8 mouse cellular contexts compared by ENCODE assay signal in genomic region chr9:10324697-10325368, GRCm38 (mm10).
DNase-seq lines count a peak whose midpoint lies in the region; ATAC-seq lines count a peak whose summit lies in the region.

No protein-coding gene starts in this region.

- H3K4me1 ChIP-seq in midbrain, embryonic 14.5 days (ENCODE audit: control insufficient read depth, insufficient read depth, low read length) = no peaks in the 10 kb centered on the region

- no peak overlapping the region for H3K4me2 ChIP-seq in midbrain, embryonic 14.5 days (ENCODE audit: low read length)

- H3K4me3 ChIP-seq in midbrain, embryonic 14.5 days (replicated peaks; ENCODE audit: low read depth, low read length) = no peak overlapping the region

- H3K9me3 ChIP-seq in midbrain, embryonic 14.5 days (ENCODE audit: control insufficient read depth, low read length) = no peaks in the 10 kb centered on the region

- DNase-seq in heart, adult 18-20 months = peak; percentile 1 to 49
- DNase-seq in heart, postnatal 25 days (ENCODE audit: low spot score) = no peak
- DNase-seq in right cerebral cortex, adult 18-20 months = peak; percentile 13
- no peak for DNase-seq in right cerebral cortex, postnatal 36 days (ENCODE audit: low spot score in 2 of 2)
- peak; percentile 2 for DNase-seq in cerebellum, adult 9-10 months
- peak; percentile 12 for DNase-seq in kidney, postnatal 14 days
- peak; percentile 75 for DNase-seq in midbrain, embryonic 14.5 days
- DNase-seq in gastrocnemius, postnatal 36 days = no peak

- no peak overlapping the region for H3K27ac ChIP-seq in midbrain, embryonic 14.5 days (replicated peaks; ENCODE audit: low read depth, low read length)

- H3K27me3 ChIP-seq in midbrain, embryonic 14.5 days (ENCODE audit: control insufficient read depth, insufficient read depth, low read length) = no peaks in the 10 kb centered on the region

- WGBS in midbrain, embryonic 14.5 days = 44% methylated on average over 7 of the region's 7 CpGs

- no peak for ATAC-seq in midbrain, embryonic 14.5 days (ENCODE audit: low FRiP score, low TSS enrichment)

- no peaks in the 10 kb centered on the region for H3K36me3 ChIP-seq in midbrain, embryonic 14.5 days (ENCODE audit: control insufficient read depth, insufficient read depth, low read length)

- H3K9ac ChIP-seq in midbrain, embryonic 14.5 days (replicated peaks; ENCODE audit: low read length) = no peak overlapping the region

- intact Hi-C loops in heart, postnatal 25 days (cut with DNase I) = no loop called here
- intact Hi-C loops in gastrocnemius, postnatal 36 days (cut with DNase I) = no loop called here

Comparison
In these comparisons a context has a peak if more than half of its experiments do, and no peak if none do; other contexts are left out.
1. DNase-seq: peak in heart, adult 18-20 months (2 of 2), right cerebral cortex, adult 18-20 months (single experiment), cerebellum, adult 9-10 months (single experiment), kidney, postnatal 14 days (single experiment) and midbrain, embryonic 14.5 days (single experiment); none in heart, postnatal 25 days (single experiment), right cerebral cortex, postnatal 36 days (0 of 2) and gastrocnemius, postnatal 36 days (0 of 2).